Mouse (Mus musculus) kidney, embryonic 14.5 days (tissue): ENCODE results near the gene Zswim8. TPM values are rescaled to one million over a fixed set of nuclear protein-coding genes. Genes with fewer than 3 reads are reported as not detected.

Experiments
- ATAC-seq: fragments of 200-750 bp; cut with Nextera tagmentation; 2 replicates; pipeline ENCODE4 v1.8.0; 2017; ENCODE audit warnings: moderate number of reproducible peaks, mild to moderate bottlenecking, moderate TSS enrichment, moderate library complexity; ENCODE audit not compliant: low FRiP score, low TSS enrichment
- H3K27ac ChIP-seq: fragments of 300-500 bp; sonication (generic); 2 replicates; pipeline ENCODE4 v1.5.1; 2014; ENCODE audit warnings: low read depth, mild to moderate bottlenecking, low read length, moderate library complexity, mixed read lengths
- H3K27me3 ChIP-seq: fragments of 300-500 bp; sonication (generic); 2 replicates; pipeline ENCODE4 v1.6.1; 2014; ENCODE audit warnings: mild to moderate bottlenecking, low read length; ENCODE audit not compliant: control insufficient read depth, insufficient read depth
- H3K36me3 ChIP-seq: fragments of 300-500 bp; sonication (generic); 2 replicates; pipeline ENCODE4 v1.6.1; 2014; ENCODE audit warnings: low read length, mixed read lengths; ENCODE audit not compliant: control insufficient read depth, insufficient read depth
- H3K4me1 ChIP-seq: fragments of 300-500 bp; sonication (generic); 2 replicates; pipeline ENCODE4 v1.6.1; 2014; ENCODE audit warnings: low read length, mixed read lengths; ENCODE audit not compliant: control insufficient read depth, insufficient read depth
- H3K4me2 ChIP-seq: fragments of 300-500 bp; sonication (generic); replicated peaks from 2 replicates; pipeline ENCODE4 v1.6.1; 2014; ENCODE audit warnings: low read depth, mild to moderate bottlenecking, low read length
- H3K4me3 ChIP-seq: fragments of 300-500 bp; sonication (generic); 2 replicates; pipeline ENCODE4 v1.5.1; 2014; ENCODE audit warnings: mild to moderate bottlenecking, low read length
- H3K9ac ChIP-seq: fragments of 300-500 bp; sonication (generic); 2 replicates; pipeline ENCODE4 v1.6.1; 2014; ENCODE audit warnings: low read depth, mild to moderate bottlenecking, low read length, moderate library complexity
- H3K9me3 ChIP-seq: fragments of 300-500 bp; sonication (generic); 2 replicates; pipeline ENCODE4 v1.6.1; 2016; ENCODE audit warnings: low read length; ENCODE audit not compliant: control insufficient read depth
- WGBS: fragments of 180-500 bp; shearing (Covaris S2); extraction: QIAGEN DNeasy Blood & Tissue Kit; methylation state at CpG from one replicate; pipeline ENCODE4 v1.1.7; 2014; 5-methylcytosine and 5-hydroxymethylcytosine counted together
- polyA plus RNA-seq: library from polyadenylated mRNA; unstranded; fragments of >200 nt; fragmentation: Nextera tagmentation; extraction: Ambion mirVana; gene quantifications from 2 replicates; pipeline ENCODE4 v1.2.1, GENCODE M21; 2014

Gene Zswim8
- polyA plus RNA-seq, 1 experiment from 2014 or later: 32.1 TPM

GRCm38 (mm10) chr14:20664436-20664835, 42.9 kb upstream of the Zswim8 start:
- H3K27ac ChIP-seq: no peak overlapping the region
- ATAC-seq: no peak
- 72% methylated on average over 3 of the region's 3 CpGs for WGBS
- H3K36me3 ChIP-seq: no peaks in the 10 kb centered on the region
- 0 out of 2 replicates have a peak, but pooled peaks cover 5% of the 10 kb centered on the region for H3K27me3 ChIP-seq
- no peaks in the 10 kb centered on the region for H3K9me3 ChIP-seq
- H3K4me1 ChIP-seq: no peaks in the 10 kb centered on the region; the same call in 1 of the 2 replicates
- no peak overlapping the region for H3K4me2 ChIP-seq
- H3K4me3 ChIP-seq: no peak overlapping the region
- H3K9ac ChIP-seq: no peak overlapping the region

GRCm38 (mm10) chr14:20667469-20667868, 39.9 kb upstream of the Zswim8 start:
- H3K4me3 ChIP-seq: no peak overlapping the region
- H3K4me1 ChIP-seq: no peaks in the 10 kb centered on the region; the same call in 1 of the 2 replicates
- no peak overlapping the region for H3K4me2 ChIP-seq
- H3K36me3 ChIP-seq: no peaks in the 10 kb centered on the region
- H3K9me3 ChIP-seq: no peaks in the 10 kb centered on the region
- ATAC-seq: no peak
- WGBS: 48% methylated on average over 1 of the region's 1 CpGs
- no peak overlapping the region for H3K9ac ChIP-seq
- H3K27ac ChIP-seq: no peak overlapping the region
- H3K27me3 ChIP-seq: 0 out of 2 replicates have a peak, but pooled peaks cover 5% of the 10 kb centered on the region

- H3K27ac ChIP-seq: no peak within 1 kb of the TSS
- 86% methylated on average over 8 of the region's 8 CpGs for WGBS
Observed at GRCm38 (mm10) chr14:20668154-20668810, 39.1 kb upstream of the Zswim8 start, which contains the start of gene Synpo2l. TSS of gene Synpo2l (minus strand) at chr14:20668354.

GRCm38 (mm10) chr14:20672990-20673389, 34.4 kb upstream of the Zswim8 start:
- WGBS: 91% methylated on average over 2 of the region's 2 CpGs
- no peaks in the 10 kb centered on the region for H3K27me3 ChIP-seq
- H3K36me3 ChIP-seq: peaks cover 19% of the 10 kb centered on the region
- no peaks in the 10 kb centered on the region for H3K9me3 ChIP-seq
- H3K27ac ChIP-seq: no peak overlapping the region
- peaks cover 8% of the 10 kb centered on the region; the same call in 1 of the 2 replicates for H3K4me1 ChIP-seq
- H3K4me2 ChIP-seq: no peak overlapping the region
- ATAC-seq: no peak
- no peak overlapping the region for H3K9ac ChIP-seq
- H3K4me3 ChIP-seq: no peak overlapping the region

More at GRCm38 (mm10) chr14:20668154-20668810, 39.1 kb upstream of the Zswim8 start, which contains the start of gene Synpo2l:
- Histone ChIP-seq H3K4me1 (no peaks in the 10 kb centered on the region), H3K4me2 (no peak within 1 kb of the TSS), H3K4me3 (no peak within 1 kb of the TSS), H3K36me3 (no peaks in the 10 kb centered on the region), H3K27me3 (0 out of 2 replicates have a peak, but pooled peaks cover 5% of the 10 kb centered on the region), H3K9ac (no peak within 1 kb of the TSS), H3K9me3 (no peaks in the 10 kb centered on the region)
- ATAC-seq: no peak

- peak; percentile 66 for ATAC-seq
- Histone ChIP-seq H3K4me1 (peaks cover 8% of the 10 kb centered on the region; the same call in 1 of the 2 replicates), H3K9ac (peak overlapping the region; percentile 86), H3K4me2 (peak overlapping the region; percentile 62), H3K4me3 (peak overlapping the region; percentile 83), H3K27ac (peak overlapping the region; percentile 97; the same call in 1 of the 2 replicates), H3K27me3 (no peaks in the 10 kb centered on the region), H3K9me3 (no peaks in the 10 kb centered on the region), H3K36me3 (peaks cover 26% of the 10 kb centered on the region)
- WGBS: 12% methylated on average over 13 of the region's 13 CpGs
Observed at GRCm38 (mm10) chr14:20673735-20674063, 33.7 kb upstream of the Zswim8 start.

GRCm38 (mm10) chr14:20674064-20674833, 33.1 kb upstream of the Zswim8 start, which contains the start of gene Sec24c:
TSS of gene Sec24c (plus strand) at chr14:20674308.
- no peaks in the 10 kb centered on the region for H3K9me3 ChIP-seq
- H3K27ac ChIP-seq: peak within 1 kb of the TSS; percentile 97
- H3K4me1 ChIP-seq: peaks cover 8% of the 10 kb centered on the region; the same call in 1 of the 2 replicates
- WGBS: 2% methylated on average over 43 of the region's 43 CpGs
- H3K27me3 ChIP-seq: no peaks in the 10 kb centered on the region
- peaks cover 30% of the 10 kb centered on the region for H3K36me3 ChIP-seq
- peak within 1 kb of the TSS; percentile 86 for H3K9ac ChIP-seq
- H3K4me2 ChIP-seq: peak within 1 kb of the TSS; percentile 88
- peak within 1 kb of the TSS; percentile 83 for H3K4me3 ChIP-seq
- ATAC-seq: peak; percentile 97

GRCm38 (mm10) chr14:20677906-20678305, 29.4 kb upstream of the Zswim8 start:
- Histone ChIP-seq H3K4me3 (no peak overlapping the region), H3K4me2 (no peak overlapping the region), H3K9ac (no peak overlapping the region), H3K4me1 (peaks cover 8% of the 10 kb centered on the region; the same call in 1 of the 2 replicates), H3K36me3 (peaks cover 67% of the 10 kb centered on the region), H3K27me3 (no peaks in the 10 kb centered on the region), H3K27ac (no peak overlapping the region), H3K9me3 (no peaks in the 10 kb centered on the region)
- 96% methylated on average over 4 of the region's 4 CpGs for WGBS
- ATAC-seq: no peak

- ATAC-seq: no peak
- no peaks in the 10 kb centered on the region for H3K27me3 ChIP-seq
- WGBS: 93% methylated on average over 2 of the region's 2 CpGs
- peaks cover 94% of the 10 kb centered on the region for H3K36me3 ChIP-seq
- no peaks in the 10 kb centered on the region for H3K4me1 ChIP-seq
- H3K9ac ChIP-seq: no peak overlapping the region
- H3K27ac ChIP-seq: no peak overlapping the region
- H3K9me3 ChIP-seq: no peaks in the 10 kb centered on the region
- H3K4me2 ChIP-seq: no peak overlapping the region
- no peak overlapping the region for H3K4me3 ChIP-seq
Observed at GRCm38 (mm10) chr14:20681742-20682141, 25.6 kb upstream of the Zswim8 start.

GRCm38 (mm10) chr14:20682498-20682897, 24.9 kb upstream of the Zswim8 start:
- 70% methylated on average over 3 of the region's 3 CpGs for WGBS
- ATAC-seq: no peak
- H3K4me3 ChIP-seq: no peak overlapping the region

More at GRCm38 (mm10) chr14:20682498-20682897, 24.9 kb upstream of the Zswim8 start:
- Histone ChIP-seq H3K27me3 (no peaks in the 10 kb centered on the region), H3K9ac (no peak overlapping the region), H3K4me2 (no peak overlapping the region), H3K9me3 (no peaks in the 10 kb centered on the region), H3K27ac (no peak overlapping the region), H3K4me1 (no peaks in the 10 kb centered on the region), H3K36me3 (peaks cover 98% of the 10 kb centered on the region)
